Mouse (Mus musculus) lung, embryonic 15.5 days (tissue): Measurements from ENCODE around the gene Rabep1. TPM values are rescaled to one million over a fixed set of nuclear protein-coding genes. Genes with fewer than 3 reads are reported as not detected.

ENCODE experiments used
- ATAC-seq: fragments of 200-750 bp; cut with Nextera tagmentation; 2 replicates; pipeline ENCODE4 v1.8.0; 2017; ENCODE audit warnings: moderate number of reproducible peaks, borderline replicate concordance; ENCODE audit not compliant: low FRiP score, low TSS enrichment; ENCODE audit errors: extremely low read depth
- H3K27ac ChIP-seq: fragments of 300-500 bp; sonication (generic); 2 replicates; pipeline ENCODE4 v1.5.1; 2015; ENCODE audit warnings: moderate library complexity, mild to moderate bottlenecking, inconsistent platforms
- H3K27me3 ChIP-seq: fragments of 300-500 bp; sonication (generic); 2 replicates; pipeline ENCODE4 v1.6.1; 2015; ENCODE audit warnings: inconsistent platforms
- H3K36me3 ChIP-seq: fragments of 300-500 bp; sonication (generic); 2 replicates; pipeline ENCODE4 v1.6.1; 2015; ENCODE audit warnings: inconsistent platforms
- H3K4me1 ChIP-seq: fragments of 300-500 bp; sonication (generic); 2 replicates; pipeline ENCODE4 v1.6.1; 2015; ENCODE audit warnings: inconsistent platforms
- H3K4me2 ChIP-seq: fragments of 300-500 bp; sonication (generic); 2 replicates; pipeline ENCODE4 v1.6.1; 2015; ENCODE audit warnings: inconsistent platforms, mild to moderate bottlenecking, moderate library complexity
- H3K4me3 ChIP-seq: fragments of 300-500 bp; sonication (generic); 2 replicates; pipeline ENCODE4 v1.5.1; 2015; ENCODE audit warnings: mild to moderate bottlenecking, inconsistent platforms
- H3K9ac ChIP-seq: fragments of 300-500 bp; sonication (generic); 2 replicates; pipeline ENCODE4 v1.6.1; 2015; ENCODE audit warnings: inconsistent platforms
- H3K9me3 ChIP-seq: fragments of 300-500 bp; sonication (generic); 2 replicates; pipeline ENCODE4 v1.6.1; 2016; ENCODE audit warnings: inconsistent platforms
- WGBS: fragments of 180-500 bp; shearing (Covaris S2); methylation state at CpG from one replicate; pipeline ENCODE4 v1.1.7; 2015; 5-methylcytosine and 5-hydroxymethylcytosine counted together
- polyA plus RNA-seq: library from polyadenylated mRNA; unstranded; fragments of >200 nt; fragmentation: Nextera tagmentation; extraction: Ambion mirVana; gene quantifications from 2 replicates; pipeline ENCODE4 v1.2.1, GENCODE M21; 2015

Gene Rabep1
- polyA plus RNA-seq, 1 experiment from 2014 or later: 29.9 TPM

DNA sequence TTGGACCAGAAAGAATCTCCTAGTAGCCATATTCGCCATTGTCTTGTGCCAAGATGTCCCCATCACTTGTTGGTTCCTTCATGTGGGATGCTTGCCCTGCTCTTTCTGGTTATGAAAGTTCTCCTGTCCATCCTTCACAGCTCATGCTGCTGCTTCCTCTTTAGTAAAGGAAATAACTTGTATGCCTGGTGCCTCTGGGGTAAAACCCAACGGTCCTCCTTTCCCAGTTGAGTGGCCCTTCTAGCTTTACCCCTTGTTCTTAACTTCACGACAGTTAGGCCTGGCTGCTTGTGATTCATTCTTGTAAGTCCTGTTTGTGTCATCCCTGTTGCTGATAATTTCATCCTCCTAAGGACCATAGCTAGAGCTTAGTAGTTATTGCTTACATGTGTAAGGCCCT, 66.7 kb downstream of the Rabep1 start:
- no peak overlapping the region for H3K27ac ChIP-seq
- no peak overlapping the region for H3K4me2 ChIP-seq
- WGBS: 92% methylated on average over 3 of the region's 3 CpGs
- ATAC-seq: no peak
- H3K4me3 ChIP-seq: no peak overlapping the region
- H3K4me1 ChIP-seq: no peaks in the 10 kb centered on the region
- H3K9ac ChIP-seq: no peak overlapping the region
- peaks cover 17% of the 10 kb centered on the region for H3K36me3 ChIP-seq
- no peaks in the 10 kb centered on the region for H3K9me3 ChIP-seq
- H3K27me3 ChIP-seq: no peaks in the 10 kb centered on the region

DNA sequence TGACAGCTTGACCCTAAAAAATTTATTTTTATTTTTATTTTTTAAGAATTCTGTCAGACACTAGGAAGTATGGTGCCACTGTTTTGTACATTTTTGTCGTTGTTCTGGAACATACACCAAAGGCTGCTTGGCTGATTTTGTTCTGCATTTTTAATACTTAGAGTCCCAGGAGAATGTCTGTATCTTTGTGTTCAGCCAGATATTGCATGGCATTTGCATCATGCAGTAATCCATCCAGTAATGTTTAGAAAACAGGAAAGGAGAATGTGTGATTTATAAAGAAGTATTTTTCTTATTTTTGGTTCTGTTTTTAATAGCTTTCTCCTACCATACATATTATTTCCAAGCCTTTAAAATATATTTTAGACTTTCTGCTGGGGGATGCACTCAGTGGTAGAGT, 67.3 kb downstream of the Rabep1 start:
- ATAC-seq: no peak
- H3K4me3 ChIP-seq: no peak overlapping the region
- 88% methylated on average over 1 of the region's 1 CpGs for WGBS
- no peaks in the 10 kb centered on the region for H3K27me3 ChIP-seq
- H3K27ac ChIP-seq: no peak overlapping the region
- H3K36me3 ChIP-seq: peaks cover 21% of the 10 kb centered on the region
- H3K4me1 ChIP-seq: no peaks in the 10 kb centered on the region
- no peaks in the 10 kb centered on the region for H3K9me3 ChIP-seq
- H3K4me2 ChIP-seq: no peak overlapping the region
- no peak overlapping the region for H3K9ac ChIP-seq

- H3K9me3 ChIP-seq: no peaks in the 10 kb centered on the region
- no peaks in the 10 kb centered on the region for H3K27me3 ChIP-seq
- H3K36me3 ChIP-seq: peaks cover 24% of the 10 kb centered on the region
- H3K4me3 ChIP-seq: no peak overlapping the region
- no peak for ATAC-seq
- no peak overlapping the region for H3K27ac ChIP-seq
- 89% methylated on average over 2 of the region's 2 CpGs for WGBS
- no peaks in the 10 kb centered on the region for H3K4me1 ChIP-seq
- H3K4me2 ChIP-seq: no peak overlapping the region
- no peak overlapping the region for H3K9ac ChIP-seq
Measured at GRCm38 (mm10) chr11:70917896-70918295, 73.3 kb downstream of the Rabep1 start.

GRCm38 (mm10) chr11:70919524-70919923, 74.9 kb downstream of the Rabep1 start:
- H3K4me1 ChIP-seq: no peaks in the 10 kb centered on the region
- H3K27ac ChIP-seq: no peak overlapping the region
- H3K27me3 ChIP-seq: no peaks in the 10 kb centered on the region
- no peak overlapping the region for H3K4me2 ChIP-seq
- H3K9ac ChIP-seq: no peak overlapping the region
- H3K9me3 ChIP-seq: no peaks in the 10 kb centered on the region
- H3K4me3 ChIP-seq: no peak overlapping the region
- WGBS: 84% methylated on average over 4 of the region's 4 CpGs
- peaks cover 31% of the 10 kb centered on the region for H3K36me3 ChIP-seq
- ATAC-seq: no peak

GRCm38 (mm10) chr11:70931461-70931860, 86.9 kb downstream of the Rabep1 start:
- H3K4me1 ChIP-seq: no peaks in the 10 kb centered on the region
- no peak overlapping the region for H3K9ac ChIP-seq
- peaks cover 33% of the 10 kb centered on the region for H3K36me3 ChIP-seq
- ATAC-seq: no peak
- no peak overlapping the region for H3K27ac ChIP-seq
- H3K9me3 ChIP-seq: no peaks in the 10 kb centered on the region
- WGBS: 80% methylated on average over 5 of the region's 5 CpGs
- no peaks in the 10 kb centered on the region for H3K27me3 ChIP-seq
- no peak overlapping the region for H3K4me2 ChIP-seq
- H3K4me3 ChIP-seq: no peak overlapping the region

- no peak overlapping the region for H3K4me2 ChIP-seq
Measured at GRCm38 (mm10) chr11:70935316-70935715, 90.7 kb downstream of the Rabep1 start.

GRCm38 (mm10) chr11:70942596-70942995, 98.0 kb downstream of the Rabep1 start:
- Histone ChIP-seq H3K36me3 (peaks cover 76% of the 10 kb centered on the region), H3K27ac (no peak overlapping the region), H3K9me3 (no peaks in the 10 kb centered on the region), H3K9ac (no peak overlapping the region), H3K4me1 (no peaks in the 10 kb centered on the region), H3K4me2 (no peak overlapping the region), H3K27me3 (no peaks in the 10 kb centered on the region), H3K4me3 (no peak overlapping the region)
- WGBS: 87% methylated on average over 1 of the region's 1 CpGs
- no peak for ATAC-seq

More at GRCm38 (mm10) chr11:70935316-70935715, 90.7 kb downstream of the Rabep1 start:
- no peak overlapping the region for H3K4me3 ChIP-seq
- no peak for ATAC-seq
- no peaks in the 10 kb centered on the region for H3K4me1 ChIP-seq
- H3K9ac ChIP-seq: no peak overlapping the region
- no peaks in the 10 kb centered on the region for H3K27me3 ChIP-seq
- H3K9me3 ChIP-seq: no peaks in the 10 kb centered on the region
- peaks cover 51% of the 10 kb centered on the region for H3K36me3 ChIP-seq
- 89% methylated on average over 7 of the region's 7 CpGs for WGBS
- H3K27ac ChIP-seq: no peak overlapping the region

DNA sequence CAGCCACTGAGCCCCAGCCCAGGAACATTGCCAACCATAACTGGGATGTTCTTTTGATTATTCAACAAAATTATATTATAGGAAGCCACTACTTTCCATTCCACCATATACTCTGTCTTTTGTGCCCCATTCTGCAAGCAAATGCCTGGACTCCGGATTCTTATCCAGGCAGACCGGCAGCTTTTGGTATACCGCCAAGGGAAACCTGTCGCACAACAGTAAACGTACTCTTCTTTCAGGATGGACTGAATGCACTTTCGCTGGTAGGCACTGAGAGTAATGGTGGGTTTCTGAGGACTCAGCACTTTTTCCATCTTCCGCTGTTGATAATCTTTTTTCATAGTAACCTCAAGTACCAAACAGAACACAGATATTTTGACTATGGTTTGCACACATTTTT, 99.1 kb downstream of the Rabep1 start:
- peaks cover 76% of the 10 kb centered on the region for H3K36me3 ChIP-seq
- no peak overlapping the region for H3K4me3 ChIP-seq
- WGBS: 85% methylated on average over 7 of the region's 7 CpGs
- no peak for ATAC-seq
- no peak overlapping the region for H3K27ac ChIP-seq
- H3K9ac ChIP-seq: no peak overlapping the region
- H3K4me2 ChIP-seq: no peak overlapping the region
- no peaks in the 10 kb centered on the region for H3K9me3 ChIP-seq
- H3K27me3 ChIP-seq: no peaks in the 10 kb centered on the region
- no peaks in the 10 kb centered on the region for H3K4me1 ChIP-seq

GRCm38 (mm10) chr11:70944935-70945817, 100.6 kb downstream of the Rabep1 start:
- no peaks in the 10 kb centered on the region for H3K4me1 ChIP-seq
- H3K4me2 ChIP-seq: no peak overlapping the region
- H3K36me3 ChIP-seq: peaks cover 90% of the 10 kb centered on the region
- no peak overlapping the region for H3K9ac ChIP-seq
- H3K4me3 ChIP-seq: no peak overlapping the region
- H3K27me3 ChIP-seq: no peaks in the 10 kb centered on the region
- 86% methylated on average over 4 of the region's 4 CpGs for WGBS
- no peaks in the 10 kb centered on the region for H3K9me3 ChIP-seq
- H3K27ac ChIP-seq: no peak overlapping the region
- ATAC-seq: no peak

GRCm38 (mm10) chr11:70954711-70955110, 110.1 kb downstream of the Rabep1 start:
- Histone ChIP-seq H3K27me3 (no peaks in the 10 kb centered on the region), H3K36me3 (peaks cover 94% of the 10 kb centered on the region), H3K4me2 (no peak overlapping the region), H3K9ac (no peak overlapping the region), H3K9me3 (no peaks in the 10 kb centered on the region), H3K4me3 (no peak overlapping the region), H3K27ac (no peak overlapping the region), H3K4me1 (no peaks in the 10 kb centered on the region)
- no peak for ATAC-seq
- 82% methylated on average over 4 of the region's 4 CpGs for WGBS

GRCm38 (mm10) chr11:70960786-70961554, 116.4 kb downstream of the Rabep1 start:
- WGBS: 93% methylated on average over 5 of the region's 5 CpGs
- Histone ChIP-seq H3K9ac (no peak overlapping the region), H3K4me1 (no peaks in the 10 kb centered on the region), H3K36me3 (peaks cover 92% of the 10 kb centered on the region), H3K27me3 (no peaks in the 10 kb centered on the region), H3K4me3 (no peak overlapping the region), H3K4me2 (no peak overlapping the region), H3K9me3 (no peaks in the 10 kb centered on the region), H3K27ac (no peak overlapping the region)
- ATAC-seq: no peak
